Mouse (Mus musculus): Measurements from ENCODE around the gene Fam98a. TPM values are rescaled to one million over a fixed set of nuclear protein-coding genes. Genes with fewer than 3 reads are reported as not detected.
A peak's percentile ranks its signal among the peaks of the same experiment; 100 is the strongest.

Fam98a gene
- polyA plus RNA-seq, 1 experiment from 2014 or later, result 10.4 TPM

DNA sequence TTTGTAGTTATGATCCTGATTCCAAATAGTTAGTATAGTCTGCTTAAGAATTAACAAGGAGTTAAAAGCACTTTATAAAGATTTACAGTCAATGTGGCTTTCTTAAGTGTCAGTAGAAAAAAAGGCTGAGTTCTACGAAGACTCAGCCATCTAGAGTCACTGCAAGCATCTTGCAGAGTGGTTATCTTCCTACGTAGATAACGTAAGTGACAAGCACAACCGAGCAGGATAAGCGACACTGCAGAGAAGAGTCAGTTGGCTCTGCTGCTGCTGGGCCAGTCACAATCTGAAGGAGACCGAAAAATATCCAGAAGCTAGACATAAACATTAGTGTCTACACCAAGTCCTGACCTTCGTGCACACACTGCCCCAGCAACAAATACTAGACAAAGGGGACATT lies 8.3 kb downstream of the Fam98a start:
- ATAC-seq (replicated peaks; ENCODE audit: low FRiP score) (peak; percentile 69), DNase-seq (ENCODE audit: low spot score) (peak; percentile 19)
- WGBS, result 35% methylated on average over 7 of the region's 7 CpGs
- Histone ChIP-seq H3K9ac (ENCODE audit: low read depth, low read length) (no peak overlapping the region), H3K9me3 (ENCODE audit: control insufficient read depth, low read length) (no peaks in the 10 kb centered on the region), H3K4me2 (no peak overlapping the region), H3K4me1 (replicated peaks; ENCODE audit: control insufficient read depth, insufficient read depth, low read length) (peaks cover 16% of the 10 kb centered on the region), H3K36me3 (ENCODE audit: control insufficient read depth, insufficient read depth, low read length) (peaks cover 21% of the 10 kb centered on the region; the same call in 1 of the 2 replicates), H3K27me3 (replicated peaks; ENCODE audit: control insufficient read depth, insufficient read depth, low read length) (no peaks in the 10 kb centered on the region), H3K27ac (ENCODE audit: low read depth, low read length) (no peak overlapping the region), H3K4me3 (ENCODE audit: low read depth, low read length) (no peak overlapping the region)

DNA sequence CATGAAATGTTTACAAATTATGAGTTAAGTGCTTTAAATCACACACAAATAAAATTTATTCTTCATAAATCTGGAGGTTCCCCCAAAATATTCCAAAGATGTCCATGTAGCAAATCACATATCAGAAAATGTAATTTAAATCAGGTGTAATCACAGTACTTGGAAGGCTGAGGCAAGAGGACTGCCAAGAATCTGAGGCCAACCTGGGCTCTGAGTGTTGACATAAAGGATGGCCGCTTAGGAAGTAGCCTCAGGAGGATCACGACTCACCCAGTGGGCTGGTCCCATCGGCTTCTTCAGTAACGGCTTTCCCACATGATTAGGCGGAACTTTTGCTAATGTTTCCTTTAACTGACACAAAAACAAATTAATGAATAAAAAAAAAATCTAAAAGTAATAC lies 11.9 kb downstream of the Fam98a start:
- H3K36me3 ChIP-seq (ENCODE audit: control insufficient read depth, insufficient read depth, low read length), result peaks cover 19% of the 10 kb centered on the region; the same call in 1 of the 2 replicates
- WGBS, result 79% methylated on average over 5 of the region's 5 CpGs

DNA sequence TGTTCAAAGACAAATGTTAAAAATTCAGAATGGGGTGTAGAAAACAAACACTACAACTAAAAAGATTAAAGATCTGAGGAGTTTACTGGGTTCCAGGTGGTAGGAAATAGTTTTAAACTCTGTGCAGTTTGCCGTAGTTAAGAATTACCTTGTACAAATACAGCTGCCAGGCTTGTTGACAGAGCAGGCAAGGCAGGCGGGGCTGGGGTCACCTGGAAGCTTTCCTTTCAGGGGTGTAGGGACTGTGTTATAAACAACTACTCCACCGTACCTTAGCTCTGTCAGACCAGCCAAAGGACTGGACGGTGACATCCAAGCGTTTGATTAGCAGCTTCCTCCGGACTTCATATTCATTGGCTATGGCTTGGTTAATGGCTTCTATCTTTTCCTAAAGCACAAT lies 12.6 kb downstream of the Fam98a start:
- no peak overlapping the region for H3K4me3 ChIP-seq (ENCODE audit: low read depth, low read length)
- 81% methylated on average over 6 of the region's 6 CpGs for WGBS
- H3K9me3 ChIP-seq (ENCODE audit: control insufficient read depth, low read length), result no peaks in the 10 kb centered on the region
- DNase-seq (ENCODE audit: low spot score), result no peak
- peaks cover 6% of the 10 kb centered on the region; the same call in 1 of the 2 replicates for H3K4me1 ChIP-seq (replicated peaks; ENCODE audit: control insufficient read depth, insufficient read depth, low read length)
- no peak overlapping the region for H3K9ac ChIP-seq (ENCODE audit: low read depth, low read length)
- H3K4me2 ChIP-seq, result no peak overlapping the region
- ATAC-seq (replicated peaks; ENCODE audit: low FRiP score), result peak; percentile 38; the same call in 1 of the 2 replicates
- H3K27ac ChIP-seq (ENCODE audit: low read depth, low read length), result no peak overlapping the region
- H3K27me3 ChIP-seq (replicated peaks; ENCODE audit: control insufficient read depth, insufficient read depth, low read length), result no peaks in the 10 kb centered on the region
- peaks cover 16% of the 10 kb centered on the region; the same call in 1 of the 2 replicates for H3K36me3 ChIP-seq (ENCODE audit: control insufficient read depth, insufficient read depth, low read length)

More for the DNA sequence above, 11.9 kb downstream of the Fam98a start:
- H3K27ac ChIP-seq (ENCODE audit: low read depth, low read length), result no peak overlapping the region
- no peaks in the 10 kb centered on the region for H3K27me3 ChIP-seq (replicated peaks; ENCODE audit: control insufficient read depth, insufficient read depth, low read length)
- peaks cover 13% of the 10 kb centered on the region for H3K4me1 ChIP-seq (replicated peaks; ENCODE audit: control insufficient read depth, insufficient read depth, low read length)
- no peaks in the 10 kb centered on the region for H3K9me3 ChIP-seq (ENCODE audit: control insufficient read depth, low read length)
- H3K4me2 ChIP-seq, result no peak overlapping the region
- H3K9ac ChIP-seq (ENCODE audit: low read depth, low read length), result no peak overlapping the region
- DNase-seq (ENCODE audit: low spot score), result no peak
- no peak overlapping the region for H3K4me3 ChIP-seq (ENCODE audit: low read depth, low read length)
- no peak for ATAC-seq (replicated peaks; ENCODE audit: low FRiP score)

DNA sequence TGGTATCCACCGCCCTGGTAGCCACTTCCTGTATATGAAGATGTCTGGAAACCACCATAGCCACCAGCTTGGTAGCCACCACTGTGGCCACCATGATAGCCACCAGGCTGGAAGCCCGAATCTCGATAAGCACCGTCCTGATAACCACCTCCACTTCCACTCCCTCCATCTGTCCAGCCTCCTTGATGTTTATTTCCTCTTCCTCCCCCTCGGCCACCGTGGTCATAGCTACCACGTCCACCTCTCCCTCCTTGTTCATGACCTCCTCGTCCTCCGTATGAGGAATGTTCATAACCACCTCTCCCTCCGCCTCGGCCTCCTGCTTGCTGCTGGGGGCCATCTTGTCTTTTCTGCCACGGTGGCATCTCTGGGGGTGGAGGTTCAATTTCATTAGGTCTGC lies 13.3 kb downstream of the Fam98a start:
- no peak overlapping the region for H3K4me2 ChIP-seq
- H3K27ac ChIP-seq (ENCODE audit: low read depth, low read length), result 0 out of 2 replicates have a peak overlapping the region, but pooled peaks have one; percentile 2
- no peaks in the 10 kb centered on the region for H3K9me3 ChIP-seq (ENCODE audit: control insufficient read depth, low read length)
- H3K4me3 ChIP-seq (ENCODE audit: low read depth, low read length), result no peak overlapping the region
- 81% methylated on average over 12 of the region's 12 CpGs for WGBS
- H3K36me3 ChIP-seq (ENCODE audit: control insufficient read depth, insufficient read depth, low read length), result peaks cover 16% of the 10 kb centered on the region; the same call in 1 of the 2 replicates
- no peak overlapping the region for H3K9ac ChIP-seq (ENCODE audit: low read depth, low read length)
- DNase-seq (ENCODE audit: low spot score), result no peak
- ATAC-seq (replicated peaks; ENCODE audit: low FRiP score), result no peak
- H3K4me1 ChIP-seq (replicated peaks; ENCODE audit: control insufficient read depth, insufficient read depth, low read length), result 0 out of 2 replicates have a peak, but pooled peaks cover 2% of the 10 kb centered on the region
- no peaks in the 10 kb centered on the region for H3K27me3 ChIP-seq (replicated peaks; ENCODE audit: control insufficient read depth, insufficient read depth, low read length)

- Histone ChIP-seq H3K27ac (ENCODE audit: low read depth, low read length) (no peak overlapping the region), H3K36me3 (ENCODE audit: control insufficient read depth, insufficient read depth, low read length) (peaks cover 11% of the 10 kb centered on the region; the same call in 1 of the 2 replicates), H3K4me3 (ENCODE audit: low read depth, low read length) (no peak overlapping the region), H3K9ac (ENCODE audit: low read depth, low read length) (no peak overlapping the region), H3K4me2 (no peak overlapping the region), H3K4me1 (replicated peaks; ENCODE audit: control insufficient read depth, insufficient read depth, low read length) (0 out of 2 replicates have a peak, but pooled peaks cover 2% of the 10 kb centered on the region), H3K27me3 (replicated peaks; ENCODE audit: control insufficient read depth, insufficient read depth, low read length) (no peaks in the 10 kb centered on the region), H3K9me3 (ENCODE audit: control insufficient read depth, low read length) (no peaks in the 10 kb centered on the region)
- whole genome bisulfite sequencing, result 83% methylated on average over 7 of the region's 7 CpGs
- DNase-seq (ENCODE audit: low spot score) (no peak), ATAC-seq (replicated peaks; ENCODE audit: low FRiP score) (no peak)
Observed at GRCm38 (mm10) chr17:75537050-75537445, 14.7 kb downstream of the Fam98a start.

DNA sequence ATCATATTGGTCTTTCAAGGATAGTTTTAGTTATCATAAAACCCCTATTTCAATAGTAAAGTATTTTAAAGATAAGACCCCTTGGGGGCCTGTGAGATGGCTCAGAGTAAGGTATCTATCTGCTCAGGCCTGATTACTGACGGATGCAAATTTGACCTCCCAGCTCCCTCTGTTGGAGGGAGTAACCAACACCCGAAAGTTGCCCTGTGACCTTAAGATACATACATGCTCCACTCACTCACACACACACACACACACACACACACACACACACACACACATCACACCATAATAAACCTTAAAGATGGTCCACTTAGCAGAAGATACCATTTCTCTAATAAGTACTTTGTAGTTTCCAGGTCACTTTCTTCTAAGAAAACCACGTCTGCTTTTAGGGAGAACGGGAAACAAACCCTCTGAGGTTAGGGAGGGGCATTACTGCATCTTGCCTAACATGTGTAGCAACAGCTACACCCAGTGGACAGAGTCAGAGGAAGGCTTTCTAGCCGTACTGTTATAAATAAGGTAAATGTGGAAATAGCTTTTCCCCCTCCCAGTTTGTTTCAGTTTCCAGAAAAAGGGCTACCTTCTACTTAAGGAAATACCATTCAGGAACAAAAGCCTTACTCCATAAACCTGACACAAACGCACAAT lies 15.2 kb downstream of the Fam98a start:
- 37% methylated on average over 6 of the region's 6 CpGs for WGBS

DNA sequence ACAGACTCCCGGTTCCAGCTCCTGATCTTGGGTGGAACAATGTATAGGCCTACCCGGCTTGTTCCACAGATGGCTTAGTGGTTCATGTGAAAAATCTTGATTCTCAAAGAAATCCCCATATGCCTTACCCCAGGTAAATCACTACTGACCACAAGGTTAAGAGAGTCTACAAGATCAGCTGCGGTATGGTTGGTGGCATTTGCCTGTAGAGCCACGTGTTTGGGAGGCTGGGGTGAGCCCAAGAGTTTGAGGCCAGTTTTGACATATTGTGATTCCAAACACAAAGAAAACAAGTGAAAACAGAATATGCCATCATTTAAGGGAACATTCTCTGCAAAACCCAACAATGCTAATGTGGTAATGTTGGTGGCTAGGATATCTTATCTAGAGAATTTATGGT lies 16.1 kb downstream of the Fam98a start:
- no peak for ATAC-seq (replicated peaks; ENCODE audit: low FRiP score)
- 93% methylated on average over 4 of the region's 4 CpGs for WGBS
- no peaks in the 10 kb centered on the region for H3K27me3 ChIP-seq (replicated peaks; ENCODE audit: control insufficient read depth, insufficient read depth, low read length)

More for the DNA sequence above, 15.2 kb downstream of the Fam98a start:
- H3K36me3 ChIP-seq (ENCODE audit: control insufficient read depth, insufficient read depth, low read length), result peaks cover 10% of the 10 kb centered on the region; the same call in 1 of the 2 replicates
- DNase-seq (ENCODE audit: low spot score) (no peak), ATAC-seq (replicated peaks; ENCODE audit: low FRiP score) (peak; percentile 60)
- no peak overlapping the region for H3K4me3 ChIP-seq (ENCODE audit: low read depth, low read length)
- 0 out of 2 replicates have a peak, but pooled peaks cover 2% of the 10 kb centered on the region for H3K4me1 ChIP-seq (replicated peaks; ENCODE audit: control insufficient read depth, insufficient read depth, low read length)
- no peaks in the 10 kb centered on the region for H3K9me3 ChIP-seq (ENCODE audit: control insufficient read depth, low read length)
- no peak overlapping the region for H3K4me2 ChIP-seq
- no peak overlapping the region for H3K27ac ChIP-seq (ENCODE audit: low read depth, low read length)
- no peak overlapping the region for H3K9ac ChIP-seq (ENCODE audit: low read depth, low read length)
- no peaks in the 10 kb centered on the region for H3K27me3 ChIP-seq (replicated peaks; ENCODE audit: control insufficient read depth, insufficient read depth, low read length)

DNA sequence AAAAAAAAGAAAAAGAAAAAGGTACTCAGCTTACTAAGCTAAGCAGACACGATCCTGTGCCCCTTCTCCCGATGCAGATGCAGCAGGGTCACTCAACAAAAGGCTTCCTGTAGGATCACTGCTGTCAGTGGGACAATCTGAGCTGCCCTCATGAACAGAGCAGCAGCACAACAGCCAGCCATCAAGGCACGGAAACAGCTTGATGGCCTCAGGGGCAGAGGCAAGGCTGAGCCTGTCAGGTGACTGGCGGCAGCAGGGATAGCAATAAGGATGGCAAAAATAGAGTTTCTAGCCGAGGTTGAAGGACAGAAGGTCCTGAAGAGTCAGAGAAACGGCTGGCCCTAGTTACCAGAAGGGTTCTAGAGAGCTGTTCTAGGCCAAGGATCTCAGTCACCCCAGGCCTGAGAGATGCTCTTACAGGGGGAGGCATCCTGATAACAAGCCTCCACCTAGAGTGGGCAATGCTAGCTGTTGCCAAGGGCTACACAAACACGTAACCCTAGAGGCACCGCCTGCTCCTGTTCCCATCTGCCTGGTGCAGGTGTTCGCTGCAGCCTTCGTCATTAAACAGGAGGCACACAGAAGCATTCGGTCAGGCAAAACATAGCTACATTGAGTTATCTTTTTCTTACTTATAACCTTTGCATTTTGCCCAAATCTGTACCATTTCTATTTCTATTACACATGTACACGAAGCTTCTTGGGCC lies 17.3 kb downstream of the Fam98a start:
- H3K36me3 ChIP-seq (ENCODE audit: control insufficient read depth, insufficient read depth, low read length), result peaks cover 10% of the 10 kb centered on the region; the same call in 1 of the 2 replicates
- no peak overlapping the region for H3K9ac ChIP-seq (ENCODE audit: low read depth, low read length)
- no peak overlapping the region for H3K4me2 ChIP-seq
- DNase-seq (ENCODE audit: low spot score), result no peak
- H3K4me3 ChIP-seq (ENCODE audit: low read depth, low read length), result no peak overlapping the region
- 0 out of 2 replicates have a peak, but pooled peaks have one; percentile 16 for ATAC-seq (replicated peaks; ENCODE audit: low FRiP score)
- 77% methylated on average over 12 of the region's 12 CpGs for WGBS
- H3K27ac ChIP-seq (ENCODE audit: low read depth, low read length), result no peak overlapping the region
- 0 out of 2 replicates have a peak, but pooled peaks cover 2% of the 10 kb centered on the region for H3K4me1 ChIP-seq (replicated peaks; ENCODE audit: control insufficient read depth, insufficient read depth, low read length)
- no peaks in the 10 kb centered on the region for H3K9me3 ChIP-seq (ENCODE audit: control insufficient read depth, low read length)
- no peaks in the 10 kb centered on the region for H3K27me3 ChIP-seq (replicated peaks; ENCODE audit: control insufficient read depth, insufficient read depth, low read length)

More for the DNA sequence above, 16.1 kb downstream of the Fam98a start:
- no peak overlapping the region for H3K4me2 ChIP-seq
- DNase-seq (ENCODE audit: low spot score), result no peak
- no peaks in the 10 kb centered on the region for H3K9me3 ChIP-seq (ENCODE audit: control insufficient read depth, low read length)
- 0 out of 2 replicates have a peak, but pooled peaks cover 2% of the 10 kb centered on the region for H3K4me1 ChIP-seq (replicated peaks; ENCODE audit: control insufficient read depth, insufficient read depth, low read length)
- H3K36me3 ChIP-seq (ENCODE audit: control insufficient read depth, insufficient read depth, low read length), result peaks cover 10% of the 10 kb centered on the region; the same call in 1 of the 2 replicates
- H3K27ac ChIP-seq (ENCODE audit: low read depth, low read length), result no peak overlapping the region
- H3K4me3 ChIP-seq (ENCODE audit: low read depth, low read length), result no peak overlapping the region
- no peak overlapping the region for H3K9ac ChIP-seq (ENCODE audit: low read depth, low read length)
